Mouse (Mus musculus): Measurements from ENCODE around the gene 4933428G20Rik. TPM values are rescaled to one million over a fixed set of nuclear protein-coding genes. Genes with fewer than 3 reads are reported as not detected.

The 4933428G20Rik gene
- polyA plus RNA-seq, 1 experiment from 2014 or later: 0.25 TPM

DNA sequence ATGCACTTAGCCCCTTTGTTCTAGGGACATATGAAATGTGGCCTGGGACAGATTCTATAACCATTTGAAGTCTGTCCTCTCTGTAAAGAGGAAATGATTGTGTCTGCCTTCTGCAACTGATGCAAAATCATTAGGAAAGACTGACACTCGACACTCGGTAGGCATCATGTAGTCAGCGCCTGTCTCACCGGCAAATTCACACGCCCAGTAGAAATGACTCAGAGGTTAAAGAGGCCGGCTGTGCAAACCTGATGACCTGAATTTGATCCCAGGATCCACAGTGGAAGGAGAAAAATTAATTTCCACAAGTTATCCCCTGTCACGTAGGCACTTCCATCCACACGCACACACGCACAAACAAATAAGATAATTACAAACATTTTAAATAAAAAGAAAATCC is 24.2 kb upstream of the 4933428G20Rik start:
- H3K4me3 ChIP-seq (ENCODE audit: low read depth, low read length): no peak overlapping the region
- H3K27ac ChIP-seq (replicated peaks): no peak overlapping the region
- no peak overlapping the region for H3K4me2 ChIP-seq (replicated peaks; ENCODE audit: low read depth)
- H3K36me3 ChIP-seq (ENCODE audit: control insufficient read depth, insufficient read depth, low read length): no peaks in the 10 kb centered on the region
- no peaks in the 10 kb centered on the region for H3K9me3 ChIP-seq (ENCODE audit: control insufficient read depth, low read length)
- ATAC-seq (ENCODE audit: low FRiP score, low TSS enrichment) (no peak), DNase-seq (ENCODE audit: low spot score) (no peak)
- H3K9ac ChIP-seq (ENCODE audit: low read length): no peak overlapping the region
- no peaks in the 10 kb centered on the region for H3K27me3 ChIP-seq (ENCODE audit: control insufficient read depth, insufficient read depth, low read length)
- no peaks in the 10 kb centered on the region for H3K4me1 ChIP-seq (replicated peaks; ENCODE audit: control insufficient read depth, insufficient read depth)
- 32% methylated on average over 9 of the region's 9 CpGs for WGBS
- TF ChIP-seq EP300 (optimal IDR thresholded peaks at IDR 0.05): no peak
- TF ChIP-seq CTCF (IDR thresholded peaks at IDR 0.05; ENCODE audit: low read depth): no peak

DNA sequence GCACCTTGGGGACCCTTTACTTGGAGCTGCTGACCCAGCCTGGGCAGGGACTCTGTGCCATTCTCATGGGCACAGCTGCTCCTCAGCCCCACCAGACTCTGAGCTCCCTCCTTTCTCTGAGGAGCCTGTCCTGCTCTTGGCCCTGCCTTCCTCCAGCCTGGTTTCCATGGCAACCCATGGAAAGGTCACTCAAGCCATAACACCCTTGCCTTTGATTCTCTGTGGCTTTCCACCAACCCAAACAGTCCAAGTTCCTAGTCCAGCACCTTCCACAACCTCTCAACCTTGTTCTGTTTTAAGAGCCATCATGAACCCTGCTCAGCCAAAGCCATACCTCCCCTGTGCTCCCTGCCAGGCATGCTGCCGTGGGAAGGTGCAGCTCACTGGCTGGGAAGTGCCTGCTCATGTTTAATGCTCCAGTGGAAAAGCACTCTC is 23.7 kb upstream of the 4933428G20Rik start:
- no peak for TF ChIP-seq CTCF (IDR thresholded peaks at IDR 0.05; ENCODE audit: low read depth)
- TF ChIP-seq EP300 (optimal IDR thresholded peaks at IDR 0.05): no peak
- Histone ChIP-seq H3K4me1 (replicated peaks; ENCODE audit: control insufficient read depth, insufficient read depth) (no peaks in the 10 kb centered on the region), H3K9ac (ENCODE audit: low read length) (no peak overlapping the region), H3K27me3 (ENCODE audit: control insufficient read depth, insufficient read depth, low read length) (no peaks in the 10 kb centered on the region), H3K27ac (replicated peaks) (no peak overlapping the region), H3K9me3 (ENCODE audit: control insufficient read depth, low read length) (no peaks in the 10 kb centered on the region), H3K4me2 (replicated peaks; ENCODE audit: low read depth) (no peak overlapping the region), H3K36me3 (ENCODE audit: control insufficient read depth, insufficient read depth, low read length) (no peaks in the 10 kb centered on the region), H3K4me3 (ENCODE audit: low read depth, low read length) (no peak overlapping the region)
- ATAC-seq (ENCODE audit: low FRiP score, low TSS enrichment): no peak
- WGBS: 17% methylated on average over 1 of the region's 1 CpGs
- DNase-seq (ENCODE audit: low spot score): no peak

DNA sequence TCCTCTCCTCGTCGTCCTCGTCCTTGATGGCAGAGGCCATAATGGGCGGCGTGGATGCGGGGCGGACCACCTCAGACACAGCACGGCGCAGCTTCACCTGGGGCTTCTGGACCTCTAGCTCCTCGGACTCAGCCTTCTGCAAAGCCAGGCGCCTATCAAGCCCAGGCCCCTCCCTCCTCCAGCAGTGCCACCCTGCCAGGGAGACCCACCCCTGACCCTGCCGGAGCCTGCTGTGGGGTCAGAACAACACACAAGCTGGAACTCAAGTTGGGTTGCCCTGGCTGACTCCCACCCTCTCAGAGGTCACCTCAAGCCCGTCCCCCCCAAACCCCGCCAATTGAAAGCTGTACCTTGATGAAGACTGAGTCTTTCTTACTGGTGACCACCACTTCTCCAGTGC is 23.0 kb upstream of the 4933428G20Rik start:
- Histone ChIP-seq H3K9ac (ENCODE audit: low read length) (no peak overlapping the region), H3K27ac (replicated peaks) (no peak overlapping the region), H3K4me3 (ENCODE audit: low read depth, low read length) (no peak overlapping the region), H3K4me2 (replicated peaks; ENCODE audit: low read depth) (no peak overlapping the region), H3K36me3 (ENCODE audit: control insufficient read depth, insufficient read depth, low read length) (no peaks in the 10 kb centered on the region), H3K27me3 (ENCODE audit: control insufficient read depth, insufficient read depth, low read length) (no peaks in the 10 kb centered on the region), H3K4me1 (replicated peaks; ENCODE audit: control insufficient read depth, insufficient read depth) (no peaks in the 10 kb centered on the region), H3K9me3 (ENCODE audit: control insufficient read depth, low read length) (no peaks in the 10 kb centered on the region)
- WGBS: 85% methylated on average over 14 of the region's 14 CpGs
- no peak for TF ChIP-seq EP300 (optimal IDR thresholded peaks at IDR 0.05)
- TF ChIP-seq CTCF (IDR thresholded peaks at IDR 0.05; ENCODE audit: low read depth): no peak
- DNase-seq (ENCODE audit: low spot score): no peak
- no peak for ATAC-seq (ENCODE audit: low FRiP score, low TSS enrichment)

DNA sequence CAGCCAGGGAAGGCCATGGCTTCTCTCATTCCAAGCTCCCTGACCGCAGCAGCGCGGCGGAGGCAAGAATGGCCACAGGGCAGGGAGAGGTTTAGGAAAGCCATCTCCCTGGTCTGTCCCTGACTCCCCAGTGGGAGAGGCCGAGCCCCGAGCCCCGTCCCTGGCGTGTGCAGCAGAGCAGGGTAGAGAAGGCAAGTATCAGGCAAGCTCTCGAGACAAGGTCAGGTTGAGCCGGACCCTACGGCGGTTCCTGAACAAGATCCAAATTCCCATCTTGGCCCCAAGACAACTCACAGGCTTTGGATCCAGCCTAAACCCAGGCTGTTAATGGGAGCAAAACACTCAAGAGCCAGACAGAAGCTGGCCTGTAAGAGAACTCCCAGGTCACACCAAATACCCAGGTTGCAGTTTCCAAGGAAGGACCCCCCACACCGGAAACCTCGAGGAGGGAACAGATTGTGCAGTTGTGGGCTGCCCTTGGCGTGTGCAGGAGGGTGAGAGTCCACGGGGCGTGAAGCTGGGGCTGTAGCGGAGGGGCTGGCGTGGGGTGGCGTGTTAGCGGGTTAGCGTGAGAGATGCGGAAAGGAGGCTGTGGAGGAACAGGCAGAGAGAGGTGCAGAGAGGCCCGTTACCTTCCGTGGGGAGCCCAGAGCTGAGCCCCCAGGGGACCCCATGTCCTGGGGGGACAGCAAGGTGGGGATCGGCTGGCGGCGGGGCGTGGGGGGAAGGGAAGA is 21.8 kb upstream of the 4933428G20Rik start:
- ATAC-seq (ENCODE audit: low FRiP score, low TSS enrichment) (no peak), DNase-seq (ENCODE audit: low spot score) (no peak)
- Histone ChIP-seq H3K36me3 (ENCODE audit: control insufficient read depth, insufficient read depth, low read length) (no peaks in the 10 kb centered on the region), H3K9ac (ENCODE audit: low read length) (no peak overlapping the region), H3K27me3 (ENCODE audit: control insufficient read depth, insufficient read depth, low read length) (no peaks in the 10 kb centered on the region), H3K4me2 (replicated peaks; ENCODE audit: low read depth) (no peak overlapping the region), H3K9me3 (ENCODE audit: control insufficient read depth, low read length) (no peaks in the 10 kb centered on the region), H3K27ac (replicated peaks) (no peak overlapping the region), H3K4me3 (ENCODE audit: low read depth, low read length) (no peak overlapping the region), H3K4me1 (replicated peaks; ENCODE audit: control insufficient read depth, insufficient read depth) (no peaks in the 10 kb centered on the region)
- 79% methylated on average over 29 of the region's 29 CpGs for WGBS
- TF ChIP-seq CTCF (IDR thresholded peaks at IDR 0.05; ENCODE audit: low read depth): no peak
- TF ChIP-seq EP300 (optimal IDR thresholded peaks at IDR 0.05): no peak

DNA sequence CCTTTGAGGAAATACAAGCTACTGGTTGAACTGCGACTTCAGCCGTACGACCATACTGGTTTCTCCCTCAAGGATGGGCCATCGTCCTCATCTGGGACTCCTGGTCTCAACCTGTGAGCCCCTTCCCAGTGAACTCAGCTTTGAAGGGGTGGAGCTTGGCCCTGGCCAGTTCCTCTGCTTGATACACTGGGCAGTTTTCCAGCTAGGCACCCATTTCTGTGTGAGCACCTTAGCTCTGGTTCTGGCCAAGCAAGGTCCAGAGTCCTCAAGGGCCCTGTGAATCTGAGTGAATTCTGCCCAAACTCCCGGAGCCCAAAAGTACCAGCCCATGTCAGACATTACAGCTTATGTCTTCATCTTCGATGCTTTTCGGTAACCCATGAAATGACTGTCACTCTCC is 20.4 kb upstream of the 4933428G20Rik start:
- ATAC-seq (ENCODE audit: low FRiP score, low TSS enrichment): no peak
- H3K36me3 ChIP-seq (ENCODE audit: control insufficient read depth, insufficient read depth, low read length): no peaks in the 10 kb centered on the region
- 92% methylated on average over 7 of the region's 7 CpGs for WGBS

DNA sequence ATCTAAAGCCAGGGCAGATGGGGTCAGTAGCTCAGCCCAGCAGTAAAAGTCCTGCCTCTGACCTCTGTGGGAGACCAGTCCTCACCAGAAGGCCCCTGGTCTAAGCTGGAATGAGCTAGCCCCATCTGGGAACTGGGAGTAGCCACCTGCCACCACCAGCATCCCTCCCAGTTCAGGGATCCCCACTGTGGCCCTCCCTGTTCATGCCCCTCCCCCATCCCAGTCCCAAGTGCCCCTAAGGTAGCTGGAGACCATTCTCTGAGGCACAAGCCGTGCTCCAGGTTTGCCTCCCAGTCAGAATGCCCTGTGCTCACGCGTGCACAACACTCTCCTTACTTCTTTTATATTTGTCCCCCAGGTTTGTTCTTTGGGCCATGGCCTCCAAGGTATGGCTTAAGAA is 12.9 kb upstream of the 4933428G20Rik start:
- Histone ChIP-seq H3K4me2 (replicated peaks; ENCODE audit: low read depth) (no peak overlapping the region), H3K9ac (ENCODE audit: low read length) (no peak overlapping the region), H3K9me3 (ENCODE audit: control insufficient read depth, low read length) (no peaks in the 10 kb centered on the region), H3K27ac (replicated peaks) (no peak overlapping the region), H3K27me3 (ENCODE audit: control insufficient read depth, insufficient read depth, low read length) (no peaks in the 10 kb centered on the region), H3K36me3 (ENCODE audit: control insufficient read depth, insufficient read depth, low read length) (no peaks in the 10 kb centered on the region), H3K4me1 (replicated peaks; ENCODE audit: control insufficient read depth, insufficient read depth) (no peaks in the 10 kb centered on the region), H3K4me3 (ENCODE audit: low read depth, low read length) (no peak overlapping the region)
- ATAC-seq (ENCODE audit: low FRiP score, low TSS enrichment): no peak
- no peak for TF ChIP-seq CTCF (IDR thresholded peaks at IDR 0.05; ENCODE audit: low read depth)
- no peak for DNase-seq (ENCODE audit: low spot score)
- 84% methylated on average over 3 of the region's 3 CpGs for WGBS

More for the DNA sequence above, 20.4 kb upstream of the 4933428G20Rik start:
- Histone ChIP-seq H3K27ac (replicated peaks) (no peak overlapping the region), H3K4me3 (ENCODE audit: low read depth, low read length) (no peak overlapping the region), H3K9ac (ENCODE audit: low read length) (no peak overlapping the region), H3K4me1 (replicated peaks; ENCODE audit: control insufficient read depth, insufficient read depth) (no peaks in the 10 kb centered on the region), H3K9me3 (ENCODE audit: control insufficient read depth, low read length) (no peaks in the 10 kb centered on the region), H3K4me2 (replicated peaks; ENCODE audit: low read depth) (no peak overlapping the region), H3K27me3 (ENCODE audit: control insufficient read depth, insufficient read depth, low read length) (no peaks in the 10 kb centered on the region)
- TF ChIP-seq CTCF (IDR thresholded peaks at IDR 0.05; ENCODE audit: low read depth): no peak
- TF ChIP-seq EP300 (optimal IDR thresholded peaks at IDR 0.05): no peak
- DNase-seq (ENCODE audit: low spot score): no peak

Data from stomach, postnatal 0 days (tissue).